Comparison of ENCODE assay signal across 8 mouse cellular contexts in genomic region chr13:95324626-95325079, GRCm38 (mm10). TPM values are rescaled to one million over a fixed set of nuclear protein-coding genes. Genes with fewer than 3 reads are reported as not detected.
DNase-seq lines count a peak whose midpoint lies in the region; ATAC-seq lines count a peak whose summit lies in the region.

No protein-coding gene starts in this region.

- peaks cover 15% of the 10 kb centered on the region; the same call in 1 of the 2 replicates for H3K4me1 ChIP-seq in neural tube, embryonic 11.5 days (ENCODE audit: control insufficient read depth, insufficient read depth, low read length)
- peaks cover 14% of the 10 kb centered on the region for H3K4me1 ChIP-seq in forebrain, embryonic 14.5 days (ENCODE audit: control insufficient read depth, insufficient read depth, low read length)
- H3K4me1 ChIP-seq in limb, embryonic 11.5 days (ENCODE audit: control insufficient read depth, insufficient read depth, low read length), result peaks cover 9% of the 10 kb centered on the region
- peaks cover 37% of the 10 kb centered on the region for H3K4me1 ChIP-seq in neural tube, embryonic 13.5 days (replicated peaks)

- H3K4me2 ChIP-seq in neural tube, embryonic 11.5 days (ENCODE audit: low read depth), result peak overlapping the region; percentile 93
- peak overlapping the region; percentile 77 for H3K4me2 ChIP-seq in forebrain, embryonic 14.5 days (ENCODE audit: low read length)
- peak overlapping the region; percentile 72 for H3K4me2 ChIP-seq in limb, embryonic 11.5 days (ENCODE audit: low read depth, severe bottlenecking)
- H3K4me2 ChIP-seq in neural tube, embryonic 13.5 days, result peak overlapping the region; percentile 77

- under 1% methylated on average over 22 of the region's 22 CpGs for WGBS in neural tube, embryonic 11.5 days
- under 1% methylated on average over 22 of the region's 22 CpGs for WGBS in forebrain, embryonic 14.5 days
- under 1% methylated on average over 22 of the region's 22 CpGs for WGBS in limb, embryonic 11.5 days
- WGBS in neural tube, embryonic 13.5 days, result under 1% methylated on average over 22 of the region's 22 CpGs

- H3K4me3 ChIP-seq in neural tube, embryonic 11.5 days (ENCODE audit: low read depth, low read length), result peak overlapping the region; percentile 79
- H3K4me3 ChIP-seq in forebrain, embryonic 14.5 days (ENCODE audit: low read depth, low read length), result peak overlapping the region; percentile 77
- H3K4me3 ChIP-seq in limb, embryonic 11.5 days (ENCODE audit: low read depth, low read length), result peak overlapping the region; percentile 68
- H3K4me3 ChIP-seq in neural tube, embryonic 13.5 days, result peak overlapping the region; percentile 84

- H3K36me3 ChIP-seq in neural tube, embryonic 11.5 days (ENCODE audit: control insufficient read depth, insufficient read depth, low read length), result no peaks in the 10 kb centered on the region
- H3K36me3 ChIP-seq in forebrain, embryonic 14.5 days (ENCODE audit: control insufficient read depth, insufficient read depth, low read length), result no peaks in the 10 kb centered on the region
- no peaks in the 10 kb centered on the region for H3K36me3 ChIP-seq in limb, embryonic 11.5 days (ENCODE audit: control insufficient read depth, insufficient read depth, low read length)
- H3K36me3 ChIP-seq in neural tube, embryonic 13.5 days, result no peaks in the 10 kb centered on the region

- peak overlapping the region; percentile 96 for H3K9ac ChIP-seq in neural tube, embryonic 11.5 days (ENCODE audit: low read length)
- H3K9ac ChIP-seq in forebrain, embryonic 14.5 days (ENCODE audit: low read length), result peak overlapping the region; percentile 97
- peak overlapping the region; percentile 92 for H3K9ac ChIP-seq in limb, embryonic 11.5 days (ENCODE audit: low read length)
- H3K9ac ChIP-seq in neural tube, embryonic 13.5 days, result peak overlapping the region; percentile 98

- H3K9me3 ChIP-seq in neural tube, embryonic 11.5 days (ENCODE audit: control insufficient read depth, low read length), result no peaks in the 10 kb centered on the region
- no peaks in the 10 kb centered on the region for H3K9me3 ChIP-seq in forebrain, embryonic 14.5 days (replicated peaks; ENCODE audit: control insufficient read depth, low read length)
- no peaks in the 10 kb centered on the region for H3K9me3 ChIP-seq in limb, embryonic 11.5 days (ENCODE audit: control insufficient read depth, low read length)
- H3K9me3 ChIP-seq in neural tube, embryonic 13.5 days, result no peaks in the 10 kb centered on the region

- no peaks in the 10 kb centered on the region for H3K27me3 ChIP-seq in neural tube, embryonic 11.5 days (ENCODE audit: control insufficient read depth, insufficient read depth, low read length)
- H3K27me3 ChIP-seq in forebrain, embryonic 14.5 days (replicated peaks; ENCODE audit: control insufficient read depth, insufficient read depth, low read length), result no peaks in the 10 kb centered on the region
- no peaks in the 10 kb centered on the region for H3K27me3 ChIP-seq in limb, embryonic 11.5 days (ENCODE audit: control insufficient read depth, insufficient read depth, low read length)
- no peaks in the 10 kb centered on the region for H3K27me3 ChIP-seq in neural tube, embryonic 13.5 days

- ATAC-seq in neural tube, embryonic 11.5 days (ENCODE audit: insufficient read depth, low FRiP score, low TSS enrichment), result peak; percentile 14; the same call in 1 of the 2 replicates
- ATAC-seq in forebrain, embryonic 14.5 days, result peak; percentile 24
- ATAC-seq in limb, embryonic 11.5 days (ENCODE audit: insufficient number of reproducible peaks, low FRiP score, low TSS enrichment, low read depth), result 0 out of 2 replicates have a peak, but pooled peaks have one; percentile 1
- ATAC-seq in neural tube, embryonic 13.5 days (ENCODE audit: low read depth), result peak; percentile 52

- H3K27ac ChIP-seq in neural tube, embryonic 11.5 days (ENCODE audit: low read depth, low read length), result peak overlapping the region; percentile 87
- H3K27ac ChIP-seq in forebrain, embryonic 14.5 days (ENCODE audit: low read depth, low read length), result peak overlapping the region; percentile 96
- peak overlapping the region; percentile 99 for H3K27ac ChIP-seq in limb, embryonic 11.5 days (replicated peaks; ENCODE audit: low read depth, low read length)
- peak overlapping the region; percentile 96 for H3K27ac ChIP-seq in neural tube, embryonic 13.5 days (replicated peaks)

- DNase-seq in cerebellum, adult 11-12 months, result peak; percentile 50
- no peak for DNase-seq in cerebellum, adult 9-11 months
- no peak for DNase-seq in neural tube, embryonic 11.5 days (ENCODE audit: low spot score)
- DNase-seq in neural tube, embryonic 10.5 days (ENCODE audit: extremely low spot score, low spot score), result no peak
- DNase-seq in forebrain, embryonic 14.5 days (ENCODE audit: low spot score), result no peak
- DNase-seq in limb, embryonic 11.5 days (ENCODE audit: low spot score), result no peak
- DNase-seq in left cerebral cortex, adult 11 months (ENCODE audit: low spot score), result no peak

RNA-seq across cellular contexts. Expression of gene Zbed3, which starts 1.2 kb away (rescaled TPM):
- polyA plus RNA-seq in neural tube, embryonic 11.5 days (2014; fragmentation: Nextera tagmentation; extraction: Ambion mirVana), result 57.2 and 62.8 TPM in 2 replicates
- 35.5 and 38.9 TPM in 2 replicates for polyA plus RNA-seq in forebrain, embryonic 14.5 days (2014; fragmentation: Nextera tagmentation; extraction: Ambion mirVana)
- 95.8 and 96.7 TPM in 2 replicates for polyA plus RNA-seq in limb, embryonic 11.5 days (2014; fragmentation: Nextera tagmentation; extraction: Ambion mirVana)
- 38.2 and 44.3 TPM in 2 replicates for polyA plus RNA-seq in neural tube, embryonic 13.5 days (2015; fragmentation: Nextera tagmentation; extraction: Ambion mirVana)

RNA-seq across cellular contexts. Expression of gene Aggf1, which starts 50.5 kb away (rescaled TPM):
- 46.3 and 52.9 TPM in 2 replicates for polyA plus RNA-seq in neural tube, embryonic 11.5 days (2014; fragmentation: Nextera tagmentation; extraction: Ambion mirVana)
- 38.0 and 40.3 TPM in 2 replicates for polyA plus RNA-seq in forebrain, embryonic 14.5 days (2014; fragmentation: Nextera tagmentation; extraction: Ambion mirVana)
- polyA plus RNA-seq in limb, embryonic 11.5 days (2014; fragmentation: Nextera tagmentation; extraction: Ambion mirVana), result 45.1 and 45.5 TPM in 2 replicates
- 37.1 and 39.2 TPM in 2 replicates for polyA plus RNA-seq in neural tube, embryonic 13.5 days (2015; fragmentation: Nextera tagmentation; extraction: Ambion mirVana)

Comparison
In these comparisons a context has a peak if more than half of its experiments do, and no peak if none do; other contexts are left out.
1. ATAC-seq: peak in every context shown above with its lines; median percentile 52 in neural tube, embryonic 13.5 days; 24 in forebrain, embryonic 14.5 days; 14 in neural tube, embryonic 11.5 days; 1 in limb, embryonic 11.5 days.